Mouse (Mus musculus) bone marrow macrophage, adult 2 months (primary cell): ENCODE results near the gene Med12l.

ENCODE experiments used
- CTCF ChIP-seq: IDR thresholded peaks from 2 replicates; pipeline ENCODE4 v1.5.1; 2012; ENCODE audit warnings: low read depth, mild to moderate bottlenecking, low read length, moderate library complexity
- POLR2A ChIP-seq: IDR thresholded peaks from 2 replicates; pipeline ENCODE4 v1.6.1; 2012; ENCODE audit warnings: mild to moderate bottlenecking, low read depth, low read length, borderline replicate concordance

DNA sequence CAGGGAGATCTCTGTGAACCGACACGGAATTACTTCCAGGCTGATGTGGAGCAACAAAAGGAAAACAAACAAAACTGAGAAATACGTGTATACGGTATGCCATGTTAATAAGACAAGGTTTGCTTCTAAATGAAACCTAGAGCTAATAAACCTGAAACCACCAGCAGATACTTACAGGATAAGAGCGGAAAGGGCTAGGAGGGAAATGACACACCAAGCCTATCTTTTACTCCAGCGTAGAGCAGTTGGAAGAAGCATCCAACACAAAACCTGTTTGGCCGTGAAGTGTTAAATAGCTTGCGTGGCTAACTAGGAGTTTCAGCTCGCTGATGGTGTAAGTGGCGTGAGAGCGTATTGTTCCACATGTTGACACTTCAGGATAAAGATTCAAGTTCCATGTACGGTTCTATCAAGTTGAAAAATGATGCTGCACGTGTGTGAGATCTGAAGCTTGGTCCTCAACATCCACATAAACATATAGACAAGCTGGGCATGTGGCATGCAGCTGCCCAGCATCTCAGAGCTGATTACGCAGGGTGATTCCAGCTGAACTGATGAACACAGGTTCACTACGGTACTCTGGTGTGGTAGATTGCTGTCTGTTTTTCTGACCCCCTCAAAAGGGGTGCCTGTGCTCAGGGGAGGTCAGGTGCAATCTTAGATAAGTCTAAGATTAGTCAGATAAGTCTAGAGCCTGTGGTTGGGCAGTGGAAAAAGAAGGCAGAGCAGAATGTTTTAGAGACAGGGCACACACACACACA is 21.6 kb upstream of the Med12l start:
- TF ChIP-seq POLR2A (no peak), CTCF (no peak)
